In genomic region chr2:129066326-129066725, GRCm38 (mm10) we compare ENCODE assay signal across 8 mouse cellular contexts. TPM values are rescaled to one million over a fixed set of nuclear protein-coding genes. Genes with fewer than 3 reads are reported as not detected.
DNase-seq lines count a peak whose midpoint lies in the region; ATAC-seq and TF ChIP-seq lines count a peak whose summit lies in the region.

No protein-coding gene starts in this region.

- H3K27ac ChIP-seq in forebrain, embryonic 13.5 days, result peak overlapping the region; percentile 27
- H3K27ac ChIP-seq in neural tube, embryonic 14.5 days (ENCODE audit: low read depth, low read length), result peak overlapping the region; percentile 78

- H3K9me3 ChIP-seq in forebrain, embryonic 13.5 days (replicated peaks), result no peaks in the 10 kb centered on the region
- H3K9me3 ChIP-seq in neural tube, embryonic 14.5 days (ENCODE audit: control insufficient read depth, low read length), result no peaks in the 10 kb centered on the region

- peaks cover 8% of the 10 kb centered on the region; the same call in 1 of the 2 replicates for H3K36me3 ChIP-seq in forebrain, embryonic 13.5 days (ENCODE audit: poor library complexity, severe bottlenecking)
- peaks cover 6% of the 10 kb centered on the region; the same call in 1 of the 2 replicates for H3K36me3 ChIP-seq in neural tube, embryonic 14.5 days (ENCODE audit: control insufficient read depth, insufficient read depth, low read length)

- no peak for TF ChIP-seq CTCF in lung, adult 2 months (IDR thresholded peaks at IDR 0.05; ENCODE audit: insufficient read depth, low read length)

- 1% methylated on average over 20 of the region's 20 CpGs for WGBS in forebrain, embryonic 13.5 days
- under 1% methylated on average over 20 of the region's 20 CpGs for WGBS in lung, adult 2 months
- WGBS in neural tube, embryonic 14.5 days, result under 1% methylated on average over 20 of the region's 20 CpGs

- peak overlapping the region; percentile 88 for H3K9ac ChIP-seq in forebrain, embryonic 13.5 days
- peak overlapping the region; percentile 87 for H3K9ac ChIP-seq in neural tube, embryonic 14.5 days (replicated peaks; ENCODE audit: low read depth, low read length)

- no peaks in the 10 kb centered on the region for H3K27me3 ChIP-seq in forebrain, embryonic 13.5 days
- H3K27me3 ChIP-seq in neural tube, embryonic 14.5 days (ENCODE audit: control insufficient read depth, insufficient read depth, low read length), result no peaks in the 10 kb centered on the region

- peak; percentile 79 for DNase-seq in Muller cell, postnatal 12 days (ENCODE audit: inconsistent ontology term)
- peak; percentile 42 for DNase-seq in cerebellum, adult 11 months
- DNase-seq in heart, postnatal 14 days, result peak; percentile 42 to 53
- peak; percentile 40 to 57 for DNase-seq in kidney, postnatal 36 days
- peak; percentile 49 for DNase-seq in lung, adult 2 months
- peak; percentile 63 for DNase-seq in thymus, postnatal 14 days

- peak; percentile 79 for ATAC-seq in forebrain, embryonic 13.5 days
- peak; percentile 78 for ATAC-seq in neural tube, embryonic 14.5 days (ENCODE audit: low read depth)

- H3K4me3 ChIP-seq in forebrain, embryonic 13.5 days, result peak overlapping the region; percentile 90
- peak overlapping the region; percentile 91 for H3K4me3 ChIP-seq in lung, adult 2 months (replicated peaks; ENCODE audit: extremely low read depth, low read depth, low read length)
- peak overlapping the region; percentile 95 for H3K4me3 ChIP-seq in neural tube, embryonic 14.5 days (ENCODE audit: low read depth, low read length)

- peak overlapping the region; percentile 72 for H3K4me2 ChIP-seq in forebrain, embryonic 13.5 days
- peak overlapping the region; percentile 86 for H3K4me2 ChIP-seq in neural tube, embryonic 14.5 days (ENCODE audit: low read depth, low read length)

- TF ChIP-seq POLR2A in lung, adult 2 months (IDR thresholded peaks at IDR 0.05; ENCODE audit: borderline replicate concordance, extremely low read depth, low read depth, low read length), result no peak

- peaks cover 35% of the 10 kb centered on the region for H3K4me1 ChIP-seq in forebrain, embryonic 13.5 days
- peaks cover 8% of the 10 kb centered on the region for H3K4me1 ChIP-seq in lung, adult 2 months (ENCODE audit: control insufficient read depth, insufficient read depth, low read length)
- peaks cover 22% of the 10 kb centered on the region for H3K4me1 ChIP-seq in neural tube, embryonic 14.5 days (ENCODE audit: control insufficient read depth, insufficient read depth, low read length)

- intact Hi-C loops in heart, postnatal 14 days (cut with DNase I), result no loop called here

RNA-seq across cellular contexts. Expression of gene Ttl, which starts 0.6 kb away (rescaled TPM):
- polyA plus RNA-seq in forebrain, embryonic 13.5 days (2015; fragmentation: Nextera tagmentation; extraction: Ambion mirVana), result 21.9 and 23.4 TPM in 2 replicates
- 10 to 100 TPM; 14.0 to 17.3 TPM for total RNA-seq in heart, postnatal 14 days (2021)
- 9.3 and 11.0 TPM in 2 replicates for polyA plus RNA-seq in lung, adult 2 months (2012; rRNA removed)
- polyA plus RNA-seq in neural tube, embryonic 14.5 days (2014; fragmentation: Nextera tagmentation; extraction: Ambion mirVana), result 43.5 and 53.1 TPM in 2 replicates

RNA-seq across cellular contexts. Expression of gene Vinac1, which starts 18.4 kb away (rescaled TPM):
- 0.15 and 0.29 TPM in 2 replicates for polyA plus RNA-seq in forebrain, embryonic 13.5 days (2015; fragmentation: Nextera tagmentation; extraction: Ambion mirVana)
- total RNA-seq in heart, postnatal 14 days (2021), result not detected
- polyA plus RNA-seq in lung, adult 2 months (2012; rRNA removed), result 0.07 and 0.09 TPM in 2 replicates
- 1.0 and 1.3 TPM in 2 replicates for polyA plus RNA-seq in neural tube, embryonic 14.5 days (2014; fragmentation: Nextera tagmentation; extraction: Ambion mirVana)

RNA-seq across cellular contexts. Expression of gene Polr1b, which starts 34.5 kb away (rescaled TPM):
- polyA plus RNA-seq in forebrain, embryonic 13.5 days (2015; fragmentation: Nextera tagmentation; extraction: Ambion mirVana), result 20.4 and 20.6 TPM in 2 replicates
- total RNA-seq in heart, postnatal 14 days (2021), result 10 to 100 TPM in 1 of 2 experiments, 1 to 10 TPM in 1; 9.9 to 10.3 TPM
- polyA plus RNA-seq in lung, adult 2 months (2012; rRNA removed), result 12.3 and 14.9 TPM in 2 replicates
- 13.2 and 15.9 TPM in 2 replicates for polyA plus RNA-seq in neural tube, embryonic 14.5 days (2014; fragmentation: Nextera tagmentation; extraction: Ambion mirVana)

Comparison
In these comparisons a context has a peak if more than half of its experiments do, and no peak if none do; other contexts are left out.
1. Peak in every context shown above with its lines: DNase-seq, ATAC-seq, H3K4me3 ChIP-seq and H3K27ac ChIP-seq.